Comparison of ENCODE assay signal across 12 mouse cellular contexts in genomic region chr11:53839147-53839546, GRCm38 (mm10). TPM values are rescaled to one million over a fixed set of nuclear protein-coding genes. Genes with fewer than 3 reads are reported as not detected.
DNase-seq lines count a peak whose midpoint lies in the region; ATAC-seq and TF ChIP-seq lines count a peak whose summit lies in the region.
"Had no signal": no experiment of that assay in that cellular context is flagged by ENCODE, and none has a peak within 500 bp of the region (broad histone marks: within the 10 kb centered on the region; RNA-seq: fewer than 3 reads in every experiment).

No protein-coding gene starts in this region.

- no peak overlapping the region for H3K27ac ChIP-seq in heart, adult 2 months
- H3K27ac ChIP-seq in CH12.LX (ENCODE audit: insufficient read depth, low read depth) = peak overlapping the region; percentile 30
- peak overlapping the region; percentile 87 for H3K27ac ChIP-seq in intestine, postnatal 0 days (ENCODE audit: low read depth, low read length)
- H3K27ac ChIP-seq in midbrain, embryonic 10.5 days (replicated peaks) = no peak overlapping the region
- H3K27ac ChIP-seq in limb, embryonic 10.5 days = no peak overlapping the region
- H3K27ac ChIP-seq: kidney, embryonic 15.5 days; left cerebral cortex, adult 2 months had no signal

- H3K79me2 ChIP-seq in heart, adult 2 months (replicated peaks; ENCODE audit: control insufficient read depth, insufficient read depth, low read length) = no peaks in the 10 kb centered on the region; the same call in 1 of the 2 replicates
- no peaks in the 10 kb centered on the region for H3K79me2 ChIP-seq in CH12.LX (replicated peaks; ENCODE audit: control insufficient read depth, extremely low read depth, insufficient read depth, poor library complexity, severe bottlenecking)

- H3K36me3 ChIP-seq in heart, adult 2 months (ENCODE audit: control insufficient read depth, insufficient read depth, low read length) = no peaks in the 10 kb centered on the region
- no peaks in the 10 kb centered on the region for H3K36me3 ChIP-seq in CH12.LX (replicated peaks in 1 of 2; ENCODE audit: control insufficient read depth in 1 of 2, insufficient read depth in 1 of 2, low read length in 1 of 2)
- no peaks in the 10 kb centered on the region for H3K36me3 ChIP-seq in intestine, postnatal 0 days (ENCODE audit: control insufficient read depth, insufficient read depth)
- no peaks in the 10 kb centered on the region for H3K36me3 ChIP-seq in midbrain, embryonic 10.5 days
- no peaks in the 10 kb centered on the region for H3K36me3 ChIP-seq in limb, embryonic 10.5 days
- H3K36me3 ChIP-seq: kidney, embryonic 15.5 days had no signal

- no peaks in the 10 kb centered on the region for H3K9me3 ChIP-seq in CH12.LX (replicated peaks; ENCODE audit: low read length)
- H3K9me3 ChIP-seq in intestine, postnatal 0 days (ENCODE audit: control insufficient read depth) = no peaks in the 10 kb centered on the region
- no peaks in the 10 kb centered on the region for H3K9me3 ChIP-seq in midbrain, embryonic 10.5 days (replicated peaks)
- H3K9me3 ChIP-seq in limb, embryonic 10.5 days (replicated peaks) = no peaks in the 10 kb centered on the region
- H3K9me3 ChIP-seq: kidney, embryonic 15.5 days had no signal

- no peak overlapping the region for H3K9ac ChIP-seq in heart, adult 2 months (ENCODE audit: low read depth, low read length)
- 0 out of 2 replicates have a peak overlapping the region, but pooled peaks have one; percentile 6 for H3K9ac ChIP-seq in CH12.LX (ENCODE audit: insufficient read depth, low read depth)
- H3K9ac ChIP-seq in intestine, postnatal 0 days (ENCODE audit: low read depth, low read length) = no peak overlapping the region
- H3K9ac ChIP-seq: kidney, embryonic 15.5 days had no signal

- in situ Hi-C loops in CH12.LX (cut with MboI; ENCODE audit: low pct_ligation_motif_present, low pct_unique_long_range_greater_than_20kb, low sequenced_read_pairs) = no loop called here

- dilution Hi-C loops in CH12.LX (cut with MboI; ENCODE audit: extremely low pct_ligation_motif_present, extremely low pct_unique_long_range_greater_than_20kb, low sequenced_read_pairs) = no loop called here

- TF ChIP-seq POLR2A in heart, adult 2 months (IDR thresholded peaks at IDR 0.05; ENCODE audit: insufficient read depth, low read depth, low read length) = no peak
- peak; percentile 33; the same call in 1 of the 2 replicates for TF ChIP-seq POLR2A in CH12.LX (IDR thresholded peaks at IDR 0.05; ENCODE audit: low read depth, low read length)

- no peaks in the 10 kb centered on the region for H3K27me3 ChIP-seq in heart, adult 2 months (ENCODE audit: control insufficient read depth, insufficient read depth, low read length)
- H3K27me3 ChIP-seq in CH12.LX (replicated peaks) = no peaks in the 10 kb centered on the region
- H3K27me3 ChIP-seq in intestine, postnatal 0 days (replicated peaks; ENCODE audit: control insufficient read depth, insufficient read depth, low read length) = no peaks in the 10 kb centered on the region
- H3K27me3 ChIP-seq in midbrain, embryonic 10.5 days (ENCODE audit: low read depth, poor library complexity, severe bottlenecking) = no peaks in the 10 kb centered on the region
- no peaks in the 10 kb centered on the region for H3K27me3 ChIP-seq in limb, embryonic 10.5 days (ENCODE audit: low read depth, poor library complexity, severe bottlenecking)

- TF ChIP-seq CTCF in heart, adult 2 months (IDR thresholded peaks at IDR 0.05) = 0 out of 2 replicates have a peak, but pooled peaks have one; percentile 6
- TF ChIP-seq CTCF in CH12.LX (conservative IDR thresholded peaks at IDR 0.05 in 1 of 2, IDR thresholded peaks at IDR 0.05 in 1 of 2; ENCODE audit: low read depth in 2 of 2, low read length in 2 of 2) = peak in 1 of 2 experiments; percentile 86; a peak in 2 of 4 replicates
- TF ChIP-seq CTCF in intestine, postnatal 0 days (IDR thresholded peaks at IDR 0.05; ENCODE audit: low read depth) = peak; percentile 59

- 82% methylated on average over 6 of the region's 6 CpGs for WGBS in heart, adult 2 months
- 35% methylated on average over 6 of the region's 6 CpGs for WGBS in intestine, postnatal 0 days
- WGBS in midbrain, embryonic 10.5 days = 84% methylated on average over 6 of the region's 6 CpGs
- 70% methylated on average over 6 of the region's 6 CpGs for WGBS in limb, embryonic 10.5 days

- no peak overlapping the region for H3K4me3 ChIP-seq in heart, adult 2 months
- no peak overlapping the region for H3K4me3 ChIP-seq in CH12.LX (replicated peaks in 1 of 3; ENCODE audit: low read depth in 2 of 3, low read length in 2 of 3, poor library complexity in 1 of 3)
- H3K4me3 ChIP-seq in intestine, postnatal 0 days (ENCODE audit: low read depth, low read length) = no peak overlapping the region
- no peak overlapping the region for H3K4me3 ChIP-seq in midbrain, embryonic 10.5 days
- no peak overlapping the region for H3K4me3 ChIP-seq in limb, embryonic 10.5 days
- H3K4me3 ChIP-seq: kidney, embryonic 15.5 days; left cerebral cortex, adult 2 months had no signal

- 0 out of 2 replicates have a peak overlapping the region, but pooled peaks have one; percentile 4 for H3K4me2 ChIP-seq in CH12.LX (ENCODE audit: insufficient read depth, low read depth, poor library complexity, severe bottlenecking)
- no peak overlapping the region for H3K4me2 ChIP-seq in intestine, postnatal 0 days (replicated peaks; ENCODE audit: low read depth)
- H3K4me2 ChIP-seq: kidney, embryonic 15.5 days had no signal

- no peak for TF ChIP-seq EP300 in heart, adult 2 months (IDR thresholded peaks at IDR 0.05; ENCODE audit: insufficient read depth, low read depth, low read length)
- TF ChIP-seq EP300 in CH12.LX (IDR thresholded peaks at IDR 0.05; ENCODE audit: low read length) = peak; percentile 80

- TF ChIP-seq RAD21 in CH12.LX (IDR thresholded peaks at IDR 0.05; ENCODE audit: low read depth, low read length) = peak; percentile 97

- no peaks in the 10 kb centered on the region; the same call in 1 of the 2 replicates for H3K4me1 ChIP-seq in heart, adult 2 months (ENCODE audit: control insufficient read depth, insufficient read depth, low read length)
- H3K4me1 ChIP-seq in CH12.LX (ENCODE audit: control insufficient read depth in 1 of 2, insufficient read depth in 2 of 2) = peaks cover 40 to 75% of the 10 kb centered on the region in 2 experiments
- peaks cover 10% of the 10 kb centered on the region; the same call in 1 of the 2 replicates for H3K4me1 ChIP-seq in intestine, postnatal 0 days (replicated peaks; ENCODE audit: control insufficient read depth, insufficient read depth, low read length)
- H3K4me1 ChIP-seq in midbrain, embryonic 10.5 days = no peaks in the 10 kb centered on the region
- H3K4me1 ChIP-seq in limb, embryonic 10.5 days = peaks cover 19% of the 10 kb centered on the region

- DNase-seq in heart, adult 2 months = no peak
- DNase-seq in heart, adult 18-20 months = no peak
- peak; percentile 88 for DNase-seq in CH12.LX (ENCODE audit: extremely low read depth)
- DNase-seq in thymus, adult 18-20 months = peak; percentile 57 to 72
- no peak for DNase-seq in midbrain, embryonic 10.5 days (ENCODE audit: low spot score)
- no peak for DNase-seq in limb, embryonic 10.5 days (ENCODE audit: low spot score)
- DNase-seq in cerebellum, postnatal 36 days = no peak
- DNase-seq: heart, postnatal 14 days; lung, postnatal 10 days had no signal

- ATAC-seq in intestine, postnatal 0 days = no peak

- intact Hi-C loops in heart, adult 2 months (cut with DNase I) = no loop called here

TF ChIP-seq in CH12.LX, 34 proteins besides CTCF, POLR2A, EP300 and RAD21 (continues in another document):
- peak; percentile 75; the same call in 1 of the 2 replicates for TF ChIP-seq MXI1 (IDR thresholded peaks at IDR 0.05; ENCODE audit: low read depth, low read length)
- no peak for TF ChIP-seq USF2 (conservative IDR thresholded peaks at IDR 0.05; ENCODE audit: low read depth, low read length)
- 0 out of 2 replicates have a peak, but pooled peaks have one; percentile 16 for TF ChIP-seq HCFC1 (IDR thresholded peaks at IDR 0.05; ENCODE audit: low read depth, low read length)
- TF ChIP-seq E2F4 (IDR thresholded peaks at IDR 0.05; ENCODE audit: insufficient replicate concordance, low read depth, low read length) = no peak
- no peak for TF ChIP-seq MAZ (IDR thresholded peaks at IDR 0.05; ENCODE audit: low read depth, low read length)
- peak; percentile 25; the same call in 1 of the 2 replicates for TF ChIP-seq RCOR1 (conservative IDR thresholded peaks at IDR 0.05; ENCODE audit: low read depth, low read length)
- TF ChIP-seq ETS1 (conservative IDR thresholded peaks at IDR 0.05; ENCODE audit: low read depth, low read length) = peak; percentile 52; the same call in 1 of the 2 replicates
- TF ChIP-seq ZC3H11A (IDR thresholded peaks at IDR 0.05; ENCODE audit: low read depth, low read length) = peak; percentile 78
- peak; percentile 90 for TF ChIP-seq UBTF (IDR thresholded peaks at IDR 0.05; ENCODE audit: low read depth, low read length)
- peak; percentile 54; the same call in 1 of the 2 replicates for TF ChIP-seq MAX (IDR thresholded peaks at IDR 0.05; ENCODE audit: low read length)
- TF ChIP-seq ZMIZ1 (IDR thresholded peaks at IDR 0.05; ENCODE audit: low read depth, low read length) = no peak
- TF ChIP-seq ZNF384 (IDR thresholded peaks at IDR 0.05; ENCODE audit: low read depth, low read length) = peak; percentile 2; the same call in 1 of the 2 replicates

RNA-seq across cellular contexts. Expression of gene Gm12216, which starts 19.9 kb away (rescaled TPM):
- total RNA-seq in heart, adult 2 months (2021) = 1 to 10 TPM; 2.6 TPM
- polyA plus RNA-seq in heart, adult 2 months (2012; rRNA removed) = 4.4 and 5.5 TPM in 2 replicates
- 1 to 10 TPM; 2.5 to 2.6 TPM for total RNA-seq in heart, adult 18-20 months (2021)
- total RNA-seq in CH12.LX (2012; rRNA removed) (0.88 and 2.7 TPM in 2 replicates), CH12.LX (2014; rRNA removed) (0.73 and 0.77 TPM in 2 replicates)
- 0.56 and 1.1 TPM in 2 replicates for polyA plus RNA-seq in CH12.LX (2012; ENCODE audit: insufficient read length, low read depth)
- 6.5 and 8.0 TPM in 2 replicates for polyA plus RNA-seq in intestine, postnatal 0 days (2015; fragmentation: Nextera tagmentation; extraction: Ambion mirVana)
- 0.22 TPM in 1 of 2 replicates, not detected in the other for polyA plus RNA-seq in midbrain, embryonic 10.5 days (2016; fragmentation: Nextera tagmentation; extraction: Ambion mirVana)
- 0.41 TPM in 1 of 2 replicates, not detected in the other for polyA plus RNA-seq in limb, embryonic 10.5 days (2016; fragmentation: Nextera tagmentation; extraction: Ambion mirVana)

RNA-seq across cellular contexts. Expression of gene Slc22a5, which starts 52.3 kb away (rescaled TPM):
- 10 to 100 TPM; 20.9 to 23.7 TPM for total RNA-seq in heart, adult 2 months (2021)
- 21.6 and 31.4 TPM in 2 replicates for polyA plus RNA-seq in heart, adult 2 months (2012; rRNA removed)
- 10 to 100 TPM; 18.8 to 22.7 TPM for total RNA-seq in heart, adult 18-20 months (2021)
- 5.3 and 6.7 TPM in 2 replicates for total RNA-seq in CH12.LX (2012; rRNA removed)
- total RNA-seq in CH12.LX (2014; rRNA removed) = 6.2 and 6.4 TPM in 2 replicates
- 5.6 and 7.1 TPM in 2 replicates for polyA plus RNA-seq in CH12.LX (2012; ENCODE audit: insufficient read length, low read depth)
- 40.5 and 40.8 TPM in 2 replicates for polyA plus RNA-seq in intestine, postnatal 0 days (2015; fragmentation: Nextera tagmentation; extraction: Ambion mirVana)
- polyA plus RNA-seq in midbrain, embryonic 10.5 days (2016; fragmentation: Nextera tagmentation; extraction: Ambion mirVana) = 7.2 and 7.7 TPM in 2 replicates
- 4.8 and 4.9 TPM in 2 replicates for polyA plus RNA-seq in limb, embryonic 10.5 days (2016; fragmentation: Nextera tagmentation; extraction: Ambion mirVana)

Comparison
In these comparisons a context has a peak if more than half of its experiments do, and no peak if none do; other contexts are left out.
1. DNase-seq: peak in CH12.LX (single experiment) and thymus, adult 18-20 months (2 of 2); none in heart, adult 2 months (0 of 2), heart, adult 18-20 months (0 of 2), midbrain, embryonic 10.5 days (single experiment), limb, embryonic 10.5 days (single experiment) and cerebellum, postnatal 36 days (0 of 2).
2. H3K27ac ChIP-seq: peak in CH12.LX (single experiment) and intestine, postnatal 0 days (single experiment); none in heart, adult 2 months (single experiment), midbrain, embryonic 10.5 days (single experiment) and limb, embryonic 10.5 days (single experiment).